Mouse (Mus musculus) CD4-positive, CD25-positive, alpha-beta regulatory T cell, adult 2 months (primary cell): ENCODE measurements around the gene Antxr1.

Source experiments
- DNase-seq: peaks from one replicate; pipeline ENCODE4 v3.0.0-alpha.2; 2012; ENCODE audit warnings: low read depth, low spot score

The Antxr1 gene

DNA sequence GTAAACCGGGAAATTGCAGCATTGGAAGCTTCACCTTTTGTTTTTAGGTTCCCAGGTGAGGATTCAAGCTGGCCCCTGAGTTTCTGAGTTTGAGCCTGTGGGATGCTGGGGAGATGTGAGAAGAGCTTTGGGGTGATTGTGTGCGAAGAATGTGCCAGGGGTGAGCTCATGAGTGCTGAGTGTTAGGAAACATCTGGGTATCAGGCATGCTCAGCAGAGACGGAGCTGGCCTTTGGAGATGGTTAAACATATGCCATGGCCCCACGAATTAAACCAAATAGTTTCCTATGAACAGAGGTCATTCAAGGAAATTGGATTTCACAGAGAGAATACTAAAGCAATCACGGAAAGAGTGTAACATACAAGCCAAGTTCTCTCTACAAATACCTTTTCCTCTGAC, 193.4 kb downstream of the Antxr1 start:
- no peak for DNase-seq

DNA sequence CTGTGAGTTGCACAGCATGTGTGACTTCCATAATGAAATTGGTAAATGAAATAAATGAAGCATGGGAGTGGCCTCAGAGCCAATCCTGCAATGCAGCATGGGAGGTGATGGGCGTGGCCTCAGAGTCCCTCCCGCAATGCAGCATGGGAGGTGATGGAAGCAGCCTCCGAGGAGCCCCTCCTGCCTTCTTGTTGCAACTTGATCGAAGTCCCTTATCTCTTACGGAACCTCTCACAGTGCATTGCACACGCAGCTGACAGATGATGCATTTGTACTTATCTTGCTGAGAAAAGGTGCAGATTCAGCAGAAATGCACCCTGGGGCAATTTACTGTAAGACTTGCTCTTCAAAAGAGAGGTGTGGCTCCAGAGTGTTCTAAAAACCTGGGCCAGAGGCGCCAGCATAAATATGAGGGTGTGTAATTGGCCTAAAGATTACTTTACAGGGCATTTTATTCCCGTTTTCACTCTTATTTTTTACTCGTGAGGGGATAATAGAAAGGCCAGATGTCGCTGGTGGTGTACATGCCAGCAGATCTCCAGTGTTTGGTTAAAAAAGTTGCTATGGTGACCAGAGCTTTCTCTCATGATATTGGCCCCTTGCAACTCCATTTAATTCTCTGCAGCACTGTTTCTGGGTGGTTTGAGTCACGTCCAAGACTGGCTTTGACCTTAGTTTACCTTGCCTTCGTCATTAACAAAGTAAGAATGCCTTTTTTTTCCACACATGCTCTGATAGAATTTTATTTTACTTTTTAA, 195.6 kb downstream of the Antxr1 start:
- no peak for DNase-seq

DNA sequence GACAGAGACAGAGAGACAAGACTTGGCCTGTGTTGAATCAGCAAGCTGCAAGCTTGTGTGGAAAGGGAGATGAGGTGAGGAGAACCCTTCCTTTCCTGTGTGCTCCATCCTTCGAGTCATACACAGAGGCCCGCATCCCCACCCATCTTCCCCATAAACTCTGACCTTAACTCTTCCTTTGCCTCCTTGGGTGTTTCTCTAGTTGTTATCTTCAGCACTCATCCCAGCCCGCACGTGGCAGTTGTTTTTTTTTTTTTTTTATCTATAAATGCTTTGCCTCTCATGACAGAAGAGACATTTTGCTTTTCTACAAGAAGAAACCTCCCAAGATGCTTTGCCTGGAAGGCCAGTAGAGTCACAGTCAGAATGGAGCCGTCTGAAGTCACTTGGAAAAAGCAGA, 197.1 kb downstream of the Antxr1 start:
- no peak for DNase-seq

DNA sequence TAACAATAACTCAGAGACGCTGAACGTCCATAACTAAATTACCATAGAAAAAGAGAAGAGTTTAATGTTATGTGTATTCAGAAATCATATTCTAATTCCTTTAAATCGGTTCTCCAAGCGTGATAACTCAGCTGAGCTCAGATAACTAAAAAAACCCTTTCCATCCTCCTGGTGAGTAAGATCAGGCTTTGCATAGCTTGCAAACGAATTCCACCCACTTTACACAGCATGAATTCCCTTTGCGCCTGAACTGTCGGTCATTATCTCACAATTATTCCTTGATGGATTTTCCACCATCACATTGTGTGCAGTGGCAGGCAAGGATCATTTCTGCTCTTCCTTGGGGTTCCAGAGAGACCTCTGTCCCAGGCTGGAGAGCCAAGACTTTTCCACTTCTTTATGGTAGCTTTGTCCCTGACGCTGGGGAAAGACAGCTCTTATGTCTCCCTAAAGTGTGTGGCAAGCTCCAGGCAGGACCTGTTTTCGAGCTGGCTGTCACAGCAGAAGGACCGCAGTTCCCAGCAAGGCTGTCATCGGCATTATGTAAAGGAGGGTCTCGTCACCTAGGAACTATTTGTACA, 201.6 kb downstream of the Antxr1 start:
- DNase-seq = no peak

DNA sequence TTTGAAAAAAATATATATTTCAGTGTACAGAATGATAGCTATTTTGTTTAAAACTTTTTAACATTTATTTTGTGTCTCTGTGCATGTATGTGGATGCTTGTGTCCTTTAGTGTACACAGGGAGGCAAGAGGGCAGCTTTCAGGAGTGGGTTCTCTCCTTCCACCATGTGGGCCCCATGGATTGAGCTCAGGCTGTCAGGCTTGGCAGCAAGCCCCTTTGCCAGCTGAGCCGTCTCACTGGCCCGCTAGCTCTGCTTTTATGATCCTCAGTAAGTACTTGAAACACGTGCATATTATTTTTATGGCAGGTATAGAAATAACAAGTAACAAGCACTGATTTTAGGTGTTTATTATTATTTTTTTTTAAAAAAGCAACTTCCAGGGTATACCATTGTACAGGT, 202.1 kb downstream of the Antxr1 start:
- DNase-seq = no peak

DNA sequence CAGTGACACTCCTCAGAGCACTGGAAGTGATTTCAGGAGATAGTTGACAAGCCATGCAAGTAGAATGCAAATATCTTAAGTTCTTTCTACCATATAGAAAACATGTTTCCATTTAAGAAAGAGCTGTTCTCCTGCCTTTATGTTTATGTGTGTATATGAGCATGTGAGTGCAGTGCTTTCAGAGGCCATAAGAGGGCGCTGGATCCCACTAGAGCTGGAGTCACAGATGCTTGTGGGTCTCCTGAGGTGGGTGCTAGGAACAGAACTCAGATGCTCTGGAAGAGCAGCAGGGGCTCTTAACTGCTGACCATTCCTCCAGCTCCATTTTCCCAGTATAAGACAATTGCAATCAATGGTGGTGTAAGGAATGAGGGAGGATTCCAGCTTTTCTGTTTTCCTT, 204.5 kb downstream of the Antxr1 start:
- DNase-seq = no peak

DNA sequence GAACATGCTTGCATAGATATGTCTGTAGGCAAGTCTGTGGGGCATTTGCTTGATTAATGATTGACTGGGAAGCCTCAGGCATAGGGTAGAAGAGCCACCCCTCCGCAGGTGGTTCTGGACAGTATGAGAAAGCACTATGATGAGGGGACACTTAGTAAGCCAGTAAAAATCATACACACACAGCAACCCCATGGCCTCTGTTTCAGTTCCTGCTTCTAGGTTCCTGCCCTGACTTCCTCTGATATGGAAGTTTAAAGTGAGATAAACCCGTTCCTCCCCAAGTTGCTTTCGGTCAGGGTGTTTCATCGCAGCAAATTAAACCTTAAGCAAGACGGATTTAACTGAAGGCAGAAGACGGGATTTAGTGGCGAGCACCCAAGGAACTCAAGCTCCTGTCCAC, 205.0 kb downstream of the Antxr1 start:
- DNase-seq = no peak

DNA sequence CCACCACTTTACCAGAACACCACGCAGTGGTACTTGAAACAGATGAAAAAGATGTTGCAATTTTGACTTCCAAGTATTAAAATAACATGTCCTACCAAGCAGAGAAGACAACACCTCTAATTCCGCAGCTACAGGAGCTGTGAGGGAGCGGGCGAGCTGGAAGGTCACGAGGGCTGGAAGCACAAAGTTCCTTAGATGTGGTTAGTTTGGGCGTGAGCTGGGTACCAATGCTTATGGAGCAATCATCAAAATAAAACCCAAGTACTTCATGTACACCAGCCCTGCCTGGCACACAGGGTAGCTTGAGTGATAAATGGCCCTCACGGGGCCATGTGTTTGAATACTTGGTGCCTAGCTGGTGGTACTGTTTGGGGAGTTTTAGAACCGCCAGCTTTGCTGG, 205.8 kb downstream of the Antxr1 start:
- no peak for DNase-seq

DNA sequence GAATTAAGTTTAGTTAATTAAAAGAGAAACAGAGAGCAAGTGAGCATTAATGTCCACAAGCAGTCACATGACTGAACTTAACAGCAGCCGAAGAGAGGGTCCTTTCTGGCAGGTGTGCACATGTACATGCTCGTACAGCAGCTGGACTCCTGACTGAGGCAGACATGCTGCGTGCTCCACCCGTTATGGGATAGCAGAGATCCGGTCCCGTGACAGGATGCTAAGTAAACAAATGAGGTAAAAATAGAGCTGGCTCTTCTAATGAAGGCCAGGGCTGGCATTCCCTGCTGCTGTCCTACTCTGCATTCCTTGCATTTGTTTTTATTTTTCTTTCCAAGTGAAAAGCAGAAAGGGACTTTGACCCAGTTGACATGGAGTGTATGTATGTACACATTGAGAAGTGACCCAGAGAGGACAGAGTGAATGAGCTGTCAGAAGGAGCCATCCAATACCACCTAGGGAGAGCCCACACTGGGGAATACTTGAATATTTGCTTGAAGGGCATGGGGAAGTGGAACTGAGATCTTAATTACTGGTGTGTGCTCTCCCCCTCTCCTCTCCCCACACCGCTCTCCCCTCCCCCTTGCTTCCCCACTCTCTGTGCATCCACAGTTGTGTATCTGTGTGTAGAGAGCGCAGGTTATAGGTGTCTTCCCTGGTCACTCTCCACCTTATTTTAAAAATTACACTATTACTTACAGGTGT, 208.4 kb downstream of the Antxr1 start:
- DNase-seq = peak; percentile 12

DNA sequence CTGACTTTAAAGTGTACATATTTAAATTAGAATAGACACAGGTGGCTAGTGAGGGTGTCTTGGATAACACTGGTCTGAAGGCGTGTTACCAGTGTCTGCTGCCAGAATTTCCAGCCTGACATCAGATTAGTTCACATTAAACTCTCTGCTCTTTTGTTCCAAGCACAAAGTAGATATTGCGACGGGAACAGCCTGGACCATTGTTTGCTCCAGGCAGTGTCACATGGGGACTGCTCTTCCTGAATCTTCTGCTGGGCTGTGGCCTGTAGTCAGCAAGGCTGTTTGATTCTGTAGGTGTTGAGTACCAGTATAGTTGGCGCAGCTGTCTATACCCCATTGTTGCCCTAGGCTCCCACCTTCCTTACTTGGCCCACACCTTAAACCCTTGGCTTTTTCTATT, 211.6 kb downstream of the Antxr1 start:
- no peak for DNase-seq

DNA sequence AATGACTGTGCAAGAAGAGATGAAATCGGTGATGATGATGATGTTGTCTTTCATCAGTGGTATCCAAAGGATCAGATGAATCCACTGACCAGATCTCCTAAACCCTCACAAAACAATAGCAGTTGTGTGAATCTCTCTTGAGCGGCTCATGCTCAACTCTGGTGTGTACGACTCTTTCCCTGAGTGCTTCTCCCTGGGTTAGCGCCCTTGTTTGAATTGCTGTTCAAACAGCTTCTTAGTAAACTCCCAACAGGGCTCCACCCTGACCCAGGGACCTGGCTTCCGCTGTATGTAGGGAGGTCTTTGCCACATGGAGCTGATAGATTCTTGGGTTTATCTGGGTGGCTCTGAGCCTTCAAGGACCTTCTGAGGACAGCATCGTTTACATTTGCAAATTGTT, 212.2 kb downstream of the Antxr1 start:
- no peak for DNase-seq

DNA sequence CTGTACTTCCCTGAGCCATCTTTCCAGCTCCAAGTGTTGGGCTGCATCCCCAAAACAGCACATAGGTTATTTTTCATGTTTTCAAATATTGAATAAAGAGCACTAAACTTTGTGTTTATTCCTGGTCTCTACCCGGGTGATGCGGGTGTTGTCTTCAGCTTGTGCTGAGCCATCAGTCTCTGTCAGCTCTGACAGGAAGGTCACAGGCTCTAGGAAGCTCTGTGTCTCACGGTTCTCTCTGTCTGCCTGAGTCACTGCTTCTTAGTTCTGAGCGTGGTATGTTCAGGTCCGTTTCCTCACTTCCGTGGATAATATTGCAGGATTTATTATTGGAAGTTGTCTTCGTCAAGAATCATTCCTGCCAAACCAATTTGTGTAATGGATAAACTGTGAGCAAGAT, 213.7 kb downstream of the Antxr1 start:
- no peak for DNase-seq

DNA sequence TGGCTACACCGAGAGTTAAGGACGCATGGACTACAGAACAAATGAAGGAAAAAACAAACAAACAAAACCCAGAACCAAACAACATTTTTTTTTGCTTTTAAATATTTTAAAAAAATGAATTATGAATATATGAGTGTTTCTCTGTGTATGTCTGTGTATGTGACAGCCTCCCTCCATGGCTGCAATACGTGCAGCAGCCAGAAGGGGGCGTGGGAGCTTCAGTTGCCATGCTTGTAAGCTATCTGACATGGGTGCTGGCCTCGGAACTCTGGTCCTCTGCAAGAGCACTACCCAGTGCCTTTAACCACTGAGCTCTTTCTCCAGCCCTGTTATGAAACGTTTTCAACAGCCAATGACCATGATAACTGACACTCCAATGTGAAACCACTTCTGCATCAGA, 215.0 kb downstream of the Antxr1 start:
- DNase-seq = peak; percentile 44

DNA sequence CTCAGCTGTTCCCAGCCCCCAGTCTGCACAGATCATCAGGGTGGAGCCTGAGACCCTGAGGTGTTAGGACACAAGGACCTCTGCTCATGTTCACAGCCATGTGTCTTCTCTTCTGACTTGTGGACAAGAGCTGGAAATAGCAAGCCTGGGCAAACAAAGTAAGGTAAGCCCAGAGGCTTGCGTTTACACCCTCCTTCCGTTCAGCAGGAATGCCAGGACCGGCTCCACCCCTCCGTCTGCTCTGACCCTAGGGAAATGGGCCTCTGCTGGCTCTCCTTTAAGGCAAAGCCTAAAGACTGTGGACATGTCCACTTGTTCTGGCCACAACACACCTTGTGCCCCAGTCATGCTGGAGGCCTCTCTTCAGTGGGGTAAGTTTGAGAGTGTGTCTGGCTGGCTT, 215.6 kb downstream of the Antxr1 start:
- no peak for DNase-seq

DNA sequence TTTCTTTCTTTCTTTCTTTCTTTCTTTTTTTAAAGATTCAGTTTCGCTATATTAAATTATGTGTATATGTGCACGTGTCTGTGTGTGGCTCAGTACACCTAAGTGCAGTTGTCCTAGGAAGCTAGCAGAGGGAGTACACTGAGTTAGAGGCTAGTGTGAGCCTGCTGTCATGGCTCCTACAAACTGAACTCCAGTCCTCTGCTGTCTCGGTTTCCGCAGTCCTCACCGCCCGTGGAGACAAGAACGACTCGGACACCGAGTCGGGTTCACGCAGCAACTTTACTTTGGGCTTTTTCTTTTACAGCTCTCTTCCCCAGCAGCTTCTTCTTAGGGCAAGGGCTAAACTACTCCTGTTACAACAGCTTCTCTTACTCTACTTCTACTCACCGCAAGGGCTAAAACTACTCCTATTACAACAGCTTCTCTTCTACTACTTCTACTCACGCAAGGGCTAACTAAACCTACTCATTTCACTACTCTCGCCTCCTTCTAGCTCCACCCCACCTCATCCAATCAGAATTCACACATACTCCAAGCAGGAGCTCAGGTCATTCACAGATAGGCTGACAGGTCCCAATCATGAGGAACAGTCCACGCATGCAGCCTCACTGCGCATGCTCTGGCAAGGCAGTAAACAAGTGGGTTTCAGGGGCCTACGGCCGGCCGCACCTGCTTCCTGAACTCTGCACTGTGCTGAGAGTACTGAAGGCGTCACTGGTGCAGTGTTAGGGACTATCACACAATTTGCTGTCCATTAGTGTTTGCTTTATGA, 216.4 kb downstream of the Antxr1 start:
- DNase-seq = peak; percentile 44

DNA sequence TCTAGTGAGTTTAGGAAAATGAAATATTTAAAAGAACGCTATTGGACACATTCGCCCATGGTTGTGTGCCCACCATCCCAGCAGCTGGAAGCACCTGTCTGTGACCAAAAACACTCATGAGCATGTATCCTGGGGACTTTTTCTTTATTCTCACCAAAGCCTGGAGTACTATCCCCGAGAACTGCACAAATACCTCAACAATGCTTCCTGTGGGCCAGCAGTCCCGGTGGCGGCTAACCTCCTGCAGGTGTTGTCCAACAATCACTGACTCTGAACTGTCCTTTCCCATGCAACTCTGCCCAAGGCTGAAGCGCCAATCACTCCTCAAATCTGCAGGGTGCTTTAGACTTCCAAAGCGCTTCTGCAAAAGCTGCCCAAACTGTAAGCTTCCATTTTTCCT, 219.0 kb downstream of the Antxr1 start:
- DNase-seq = no peak

DNA sequence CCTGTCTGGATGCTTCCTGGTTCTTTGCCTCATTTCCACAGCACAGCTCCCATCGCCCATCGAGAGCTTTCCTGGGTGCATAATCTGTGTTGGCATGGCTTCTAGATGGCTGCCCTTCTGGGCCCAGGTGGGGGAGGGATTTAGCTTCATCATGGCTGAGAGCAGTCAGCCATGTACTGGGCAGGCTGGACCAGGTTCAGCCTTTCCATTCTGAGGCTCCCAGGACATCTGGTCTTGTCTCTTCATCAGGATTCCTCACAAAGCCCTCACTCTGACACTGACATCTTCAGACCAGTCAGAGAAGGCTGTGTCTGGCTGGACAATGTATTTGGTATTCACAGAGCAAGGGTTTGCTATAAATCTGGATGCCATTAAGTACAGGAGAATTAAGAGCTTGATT, 219.6 kb downstream of the Antxr1 start:
- no peak for DNase-seq

DNA sequence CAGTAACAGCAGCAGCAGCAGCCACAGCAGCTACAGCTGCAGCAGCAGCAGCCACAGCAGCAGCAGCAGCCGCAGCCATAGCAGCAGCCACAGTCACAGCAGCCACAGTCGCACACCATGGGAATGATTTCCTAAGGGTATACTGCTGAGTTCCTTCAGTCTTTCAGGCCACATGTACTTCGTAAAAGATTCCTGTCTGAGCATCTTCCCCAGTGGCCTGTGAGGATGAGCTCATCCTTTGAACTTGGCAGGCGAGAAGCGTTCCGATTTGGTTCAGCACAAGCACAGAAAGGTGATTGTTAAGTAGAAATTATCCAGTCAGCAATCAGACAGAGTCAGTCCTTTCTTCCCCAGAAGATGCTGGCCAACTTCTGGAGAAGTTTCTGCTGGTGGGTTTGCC, 223.5 kb downstream of the Antxr1 start:
- DNase-seq = no peak

DNA sequence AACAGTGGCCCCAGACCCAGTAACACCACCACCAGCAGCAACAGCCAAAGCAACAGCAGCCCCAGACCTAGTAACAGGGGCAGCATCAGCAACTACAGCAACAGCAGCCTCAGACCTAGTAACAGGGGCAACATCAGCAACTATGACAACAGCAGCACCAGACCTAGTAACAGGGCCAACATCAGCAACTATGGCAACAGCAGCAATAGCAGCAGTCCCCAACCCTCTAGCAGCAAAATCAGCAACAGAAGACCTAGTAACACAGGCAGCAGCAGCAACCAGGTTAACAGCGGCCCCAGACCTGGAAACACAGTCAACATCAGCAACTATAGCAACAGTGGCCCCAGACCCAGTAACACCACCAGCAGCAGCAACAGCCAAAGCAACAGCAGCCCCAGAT, 224.1 kb downstream of the Antxr1 start:
- DNase-seq = no peak

DNA sequence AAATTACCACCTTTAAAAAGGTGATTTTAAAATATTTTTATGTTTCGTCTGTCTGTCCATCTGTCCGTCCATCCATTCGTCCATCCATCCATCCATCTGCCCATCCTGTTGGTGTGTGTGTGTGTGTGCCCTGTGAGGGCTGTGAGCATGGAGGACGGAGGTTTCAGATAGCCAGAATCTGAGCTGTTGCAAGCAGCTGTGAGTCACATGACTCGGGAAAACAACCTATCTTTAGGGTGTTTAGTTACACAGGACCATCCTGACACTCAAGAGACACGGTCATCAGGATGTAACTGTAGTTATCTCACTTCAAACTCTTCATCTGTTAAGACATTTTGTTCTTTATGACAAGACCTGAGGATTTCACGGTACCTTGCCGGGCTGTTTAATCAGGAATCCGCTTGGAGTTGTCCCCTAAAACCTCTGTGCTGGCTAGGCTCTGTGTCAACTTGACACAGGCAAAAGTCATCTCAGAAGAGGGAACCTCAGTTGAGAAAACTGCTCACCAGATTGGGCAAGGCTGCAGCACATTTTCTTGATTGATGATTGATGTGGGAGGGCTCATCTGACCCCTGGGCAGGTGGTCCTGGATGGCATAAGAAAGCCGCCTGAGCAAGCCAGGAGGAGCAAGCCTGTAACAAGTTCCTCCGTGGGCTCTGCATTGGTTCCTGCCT, 231.4 kb downstream of the Antxr1 start, which contains the start of gene D6Ertd527e:
TSS of gene D6Ertd527e (plus strand) at position 624 of the 674 bp plus-strand sequence.
- DNase-seq = no peak

DNA sequence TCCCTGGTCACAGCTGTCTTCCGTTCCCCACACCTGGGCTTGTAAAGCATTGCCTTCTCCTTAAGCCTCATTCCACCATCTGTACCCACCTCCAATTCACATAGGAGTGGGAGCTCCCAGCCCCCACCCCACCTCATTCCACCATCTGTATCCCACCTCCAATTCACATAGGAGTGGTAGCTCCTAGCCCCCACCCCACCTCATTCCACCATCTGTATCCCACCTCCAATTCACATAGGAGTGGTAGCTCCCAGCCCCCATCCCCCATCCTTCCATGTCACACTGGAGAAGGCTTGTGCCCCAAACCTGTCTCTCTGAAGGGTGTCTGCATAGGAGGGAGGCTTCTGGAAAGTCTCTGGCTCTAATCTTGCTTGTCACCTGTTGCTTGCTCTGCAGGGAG, 232.3 kb downstream of the Antxr1 start:
- DNase-seq = no peak
